Mouse (Mus musculus) midbrain, embryonic 16.5 days (tissue): Measurements from ENCODE around the gene Txnip. TPM values are rescaled to one million over a fixed set of nuclear protein-coding genes. Genes with fewer than 3 reads are reported as not detected.
"Not testable (repeated sequence)": the region's sequence is repeated elsewhere in the genome, so short reads cannot be mapped to it uniquely, and the experiment has no call there.

Source experiments
- ATAC-seq: fragments of 200-750 bp; cut with Nextera tagmentation; 2 replicates; pipeline ENCODE4 v1.8.0; 2017; ENCODE audit warnings: moderate TSS enrichment
- H3K27ac ChIP-seq: fragments of 300-500 bp; sonication (generic); 2 replicates; pipeline ENCODE4 v1.5.1; 2014; ENCODE audit warnings: mild to moderate bottlenecking, low read length, mixed read lengths
- H3K27me3 ChIP-seq: fragments of 300-500 bp; sonication (generic); 2 replicates; pipeline ENCODE4 v1.6.1; 2014; ENCODE audit warnings: low read depth, low read length, mixed read lengths; ENCODE audit not compliant: control insufficient read depth, insufficient read depth
- H3K36me3 ChIP-seq: fragments of 300-500 bp; sonication (generic); 2 replicates; pipeline ENCODE4 v1.6.1; 2014; ENCODE audit warnings: mild to moderate bottlenecking, low read length, moderate library complexity, mixed read lengths; ENCODE audit not compliant: control insufficient read depth, insufficient read depth
- H3K4me1 ChIP-seq: fragments of 300-500 bp; sonication (generic); 2 replicates; pipeline ENCODE4 v1.6.1; 2014; ENCODE audit warnings: mild to moderate bottlenecking, low read length, mixed read lengths; ENCODE audit not compliant: control insufficient read depth, insufficient read depth
- H3K4me2 ChIP-seq: fragments of 300-500 bp; sonication (generic); 2 replicates; pipeline ENCODE4 v1.6.1; 2014; ENCODE audit warnings: mild to moderate bottlenecking, low read length, mixed read lengths
- H3K4me3 ChIP-seq: fragments of 300-500 bp; sonication (generic); 2 replicates; pipeline ENCODE4 v1.5.1; 2014; ENCODE audit warnings: low read depth, mild to moderate bottlenecking, low read length, moderate library complexity, mixed read lengths
- H3K9ac ChIP-seq: fragments of 300-500 bp; sonication (generic); 2 replicates; pipeline ENCODE4 v1.6.1; 2014; ENCODE audit warnings: low read depth, low read length, mixed read lengths
- H3K9me3 ChIP-seq: fragments of 300-500 bp; sonication (generic); replicated peaks from 2 replicates; pipeline ENCODE4 v1.6.1; 2014; ENCODE audit warnings: mild to moderate bottlenecking, low read length, mixed read lengths; ENCODE audit not compliant: control insufficient read depth, poor library complexity, severe bottlenecking
- WGBS: fragments of 180-500 bp; shearing (Covaris S2); extraction: QIAGEN DNeasy Blood & Tissue Kit; methylation state at CpG from one replicate; pipeline ENCODE4 v1.1.7; 2014; 5-methylcytosine and 5-hydroxymethylcytosine counted together
- polyA plus RNA-seq: library from polyadenylated mRNA; unstranded; fragments of >200 nt; fragmentation: Nextera tagmentation; extraction: Ambion mirVana; gene quantifications from 2 replicates; pipeline ENCODE4 v1.2.1, GENCODE M21; 2015

Txnip gene
- polyA plus RNA-seq, 1 experiment from 2014 or later, result 41.5 TPM

DNA sequence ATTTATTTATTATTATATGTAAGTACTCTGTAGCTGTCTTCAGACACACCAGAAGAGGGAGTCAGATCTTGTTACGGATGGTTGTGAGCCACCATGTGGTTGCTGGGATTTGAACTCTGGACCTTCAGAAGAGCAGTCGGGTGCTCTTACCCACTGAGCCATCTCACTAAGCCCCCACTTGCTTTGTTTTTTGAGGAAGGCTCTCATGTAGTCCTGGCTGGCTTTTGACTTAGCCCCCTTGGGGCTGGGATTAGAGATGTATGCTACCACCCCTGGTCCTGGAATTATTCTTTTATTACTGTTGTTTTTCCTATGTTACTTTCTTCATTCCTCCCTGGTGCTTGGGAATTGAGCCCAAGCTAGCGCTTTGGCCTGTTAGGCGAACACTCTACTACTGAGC, 48.2 kb downstream of the Txnip start:
- not testable (repeated sequence) for H3K4me2 ChIP-seq, H3K27ac ChIP-seq, H3K9ac ChIP-seq, H3K27me3 ChIP-seq, H3K4me3 ChIP-seq, H3K36me3 ChIP-seq, H3K9me3 ChIP-seq, ATAC-seq
- peaks cover 41% of the 10 kb centered on the region for H3K4me1 ChIP-seq
- WGBS, result 91% methylated on average over 3 of the region's 4 CpGs

DNA sequence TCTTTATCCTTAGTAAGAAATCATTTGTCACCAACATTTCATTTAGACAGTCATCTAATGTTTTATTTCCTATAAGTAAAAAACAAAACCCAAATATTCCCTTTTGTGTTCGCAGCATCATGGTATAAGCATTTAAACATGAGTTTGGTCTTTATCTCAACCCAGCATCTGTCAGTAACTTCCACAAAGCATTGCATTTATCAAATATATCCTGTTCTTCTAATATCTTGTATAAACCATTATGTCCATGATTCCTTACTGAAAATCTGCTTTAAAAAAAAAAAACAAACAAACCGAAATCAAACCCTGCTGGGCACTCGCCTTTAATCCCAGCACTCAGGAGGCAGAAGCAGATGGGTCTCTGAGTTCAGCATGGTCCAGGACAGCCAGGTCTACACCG, 48.9 kb downstream of the Txnip start:
- ATAC-seq, result no peak
- no peak overlapping the region for H3K4me2 ChIP-seq
- H3K9ac ChIP-seq, result no peak overlapping the region
- no peak overlapping the region for H3K27ac ChIP-seq
- H3K36me3 ChIP-seq, result no peaks in the 10 kb centered on the region
- H3K27me3 ChIP-seq, result no peaks in the 10 kb centered on the region
- peaks cover 41% of the 10 kb centered on the region for H3K4me1 ChIP-seq
- no peak overlapping the region for H3K4me3 ChIP-seq
- WGBS, result 90% methylated on average over 4 of the region's 4 CpGs
- H3K9me3 ChIP-seq, result no peaks in the 10 kb centered on the region

Other genes starting within 250 kb of the Txnip start
- not detected in 2 replicates for gene BC107364, start 105.7 kb upstream of the Txnip start, polyA plus RNA-seq
- 1.8 and 2.4 TPM in 2 replicates for gene Hfe2, start 32.8 kb upstream of the Txnip start, polyA plus RNA-seq
- gene Gm16253, start 19.0 kb downstream of the Txnip start, polyA plus RNA-seq, result 1.6 and 1.8 TPM in 2 replicates
- gene Polr3gl, start 36.2 kb downstream of the Txnip start, polyA plus RNA-seq, result 36.7 and 38.8 TPM in 2 replicates
- gene Ankrd34a, start 38.7 kb downstream of the Txnip start, polyA plus RNA-seq, result 16.4 and 20.6 TPM in 2 replicates
- gene Lix1l, start 43.2 kb downstream of the Txnip start, polyA plus RNA-seq, result 4.0 and 4.7 TPM in 2 replicates
- gene Rbm8a, start 72.0 kb downstream of the Txnip start, polyA plus RNA-seq, result 118 and 123 TPM in 2 replicates
- 60.5 and 67.0 TPM in 2 replicates for gene Pex11b, start 77.4 kb downstream of the Txnip start, polyA plus RNA-seq
- gene Gm42957, start 77.5 kb downstream of the Txnip start, polyA plus RNA-seq, result 0.07 and 0.24 TPM in 2 replicates
- gene Itga10, start 87.6 kb downstream of the Txnip start, polyA plus RNA-seq, result 1.1 and 1.2 TPM in 2 replicates
- 2.9 and 3.2 TPM in 2 replicates for gene Ankrd35, start 112.2 kb downstream of the Txnip start, polyA plus RNA-seq
- 38.7 and 41.6 TPM in 2 replicates for gene Pias3, start 138.4 kb downstream of the Txnip start, polyA plus RNA-seq
- 16.0 and 17.2 TPM in 2 replicates for gene Nudt17, start 150.6 kb downstream of the Txnip start, polyA plus RNA-seq
- gene Polr3c, start 169.7 kb downstream of the Txnip start, polyA plus RNA-seq, result 33.3 and 34.0 TPM in 2 replicates
- 71.4 and 75.8 TPM in 2 replicates for gene Rnf115, start 169.7 kb downstream of the Txnip start, polyA plus RNA-seq